Mouse (Mus musculus): ENCODE measurements around the gene Tex30.

GRCm38 (mm10) chr1:44102939-44103338 lies 698 bp upstream of the Tex30 start:
- TF ChIP-seq CTCF (IDR thresholded peaks at IDR 0.05; ENCODE audit: low read depth) (no peak), EP300 (IDR thresholded peaks at IDR 0.05; ENCODE audit: low read depth) (no peak)

Data from heart, postnatal 0 days (tissue).